Mouse (Mus musculus) heart, postnatal 0 days (tissue): ENCODE data around the gene Slc23a2.

Experiments
- CTCF ChIP-seq: IDR thresholded peaks from 2 replicates; pipeline ENCODE4 v1.5.1; 2016; ENCODE audit warnings: antibody characterized with exemption, control low read depth, low read depth
- EP300 ChIP-seq: IDR thresholded peaks from 2 replicates; pipeline ENCODE4 v1.6.1; 2016; ENCODE audit warnings: antibody characterized with exemption, low read depth

- TF ChIP-seq CTCF (no peak), EP300 (no peak)
Measured at GRCm38 (mm10) chr2:132005445-132005844, 139.5 kb downstream of the Slc23a2 start.
